Mouse (Mus musculus) ES-E14 (cell line): ENCODE data around the gene Il1a. TPM values are rescaled to one million over a fixed set of nuclear protein-coding genes. Genes with fewer than 3 reads are reported as not detected.

Experiments used
- DNase-seq: peaks from one replicate; pipeline ENCODE4 v3.0.0-alpha.2; 2013; ENCODE audit warnings: low read depth, low spot score
- H3K27ac ChIP-seq: 2 replicates; pipeline ENCODE4 v1.5.1; 2012; ENCODE audit warnings: low read depth, mild to moderate bottlenecking, low read length, moderate library complexity, mixed read lengths; ENCODE audit not compliant: poor library complexity, insufficient read depth, severe bottlenecking
- H3K36me3 ChIP-seq: 2 replicates; pipeline ENCODE4 v1.6.1; 2012; ENCODE audit warnings: mild to moderate bottlenecking, low read length, moderate library complexity, mixed read lengths; ENCODE audit not compliant: control insufficient read depth, poor library complexity, insufficient read depth, severe bottlenecking
- H3K4me1 ChIP-seq, 2 experiments: fragments of 150-350 bp in 1 of 2; sonication (generic) in 1 of 2; 2 replicates each; pipeline ENCODE4 v1.6.1; 2012; ENCODE audit warnings: low read length in 2 of 2, mild to moderate bottlenecking in 1 of 2, mixed read lengths in 1 of 2; ENCODE audit not compliant: control insufficient read depth in 2 of 2, insufficient read depth in 2 of 2, poor library complexity in 1 of 2
- H3K4me3 ChIP-seq, 2 experiments: fragments of 150-350 bp in 1 of 2; sonication (generic) in 1 of 2; 2 replicates each; pipeline ENCODE4 v1.5.1; 2012; ENCODE audit warnings: low read length in 2 of 2, low read depth in 1 of 2, mild to moderate bottlenecking in 1 of 2, mixed read lengths in 1 of 2; ENCODE audit not compliant: insufficient read depth in 1 of 2, poor library complexity in 1 of 2, severe bottlenecking in 1 of 2
- H3K9ac ChIP-seq: 2 replicates; pipeline ENCODE4 v1.6.1; 2012; ENCODE audit warnings: low read depth, mild to moderate bottlenecking, low read length, mixed read lengths; ENCODE audit not compliant: poor library complexity, insufficient read depth, severe bottlenecking
- H3K9me3 ChIP-seq: fragments of 150-350 bp; sonication (generic); 2 replicates; pipeline ENCODE4 v1.6.1; 2012; ENCODE audit warnings: low read depth, mild to moderate bottlenecking, low read length; ENCODE audit not compliant: control insufficient read depth, insufficient read depth
- CHD2 ChIP-seq: IDR thresholded peaks from 2 replicates; pipeline ENCODE4 v1.6.1; 2014; ENCODE audit warnings: mild to moderate bottlenecking, low read depth, low read length, inconsistent platforms
- HCFC1 ChIP-seq: IDR thresholded peaks from 2 replicates; pipeline ENCODE4 v1.6.1; 2012; ENCODE audit warnings: low read length, inconsistent platforms, borderline replicate concordance; ENCODE audit not compliant: insufficient read depth
- MAFK ChIP-seq: IDR thresholded peaks from 2 replicates; pipeline ENCODE4 v1.6.1; 2014; ENCODE audit warnings: mild to moderate bottlenecking, low read depth, low read length, inconsistent platforms; ENCODE audit not compliant: insufficient read depth
- ZC3H11A ChIP-seq: IDR thresholded peaks from 2 replicates; pipeline ENCODE4 v1.6.1; 2012; ENCODE audit warnings: low read depth, mild to moderate bottlenecking, inconsistent platforms, low read length, borderline replicate concordance
- ZNF384 ChIP-seq: IDR thresholded peaks from 2 replicates; pipeline ENCODE4 v1.6.1; 2012; ENCODE audit warnings: low read depth, low read length, inconsistent platforms
- in situ Hi-C, 2 experiments: fragments of 600-800 bp; cut with MboI; formaldehyde crosslinking; loops; one replicate each; pipeline ENCODE4 v1.15.1; 2025; ENCODE audit warnings: low sequenced_read_pairs in 2 of 2, inconsistent platforms in 1 of 2; ENCODE audit not compliant: unreplicated experiment in 2 of 2
- total RNA-seq: library from RNA; depleted of rRNA; stranded (reverse); fragments of 300-350 nt; gene quantifications from 2 replicates; pipeline ENCODE4 v1.2.3, GENCODE M21; 2012

Gene Il1a
- total RNA-seq, 1 experiment, result not detected

- Histone ChIP-seq H3K36me3 (peaks cover 7% of the 10 kb centered on the region; the same call in 1 of the 2 replicates), H3K9ac (no peak overlapping the region), H3K27ac (no peak overlapping the region), H3K4me3 (peak overlapping the region; percentile 77 to 84; a peak in 3 of 4 replicates), H3K4me1 (peaks cover 0 to 4% of the 10 kb centered on the region in 2 experiments; a peak in 1 of 4 replicates), H3K9me3 (no peaks in the 10 kb centered on the region)
- in situ Hi-C loops, result no loop called here
- TF ChIP-seq HCFC1 (no peak), MAFK (no peak), ZC3H11A (no peak), ZNF384 (no peak), CHD2 (no peak)
- DNase-seq, result no peak
Observed at GRCm38 (mm10) chr2:129296086-129296485, 13.7 kb downstream of the Il1a start.

- Histone ChIP-seq H3K4me3 (no peak overlapping the region), H3K4me1 (peaks cover 0 to 4% of the 10 kb centered on the region in 2 experiments; a peak in 1 of 4 replicates), H3K9me3 (no peaks in the 10 kb centered on the region), H3K36me3 (peaks cover 9% of the 10 kb centered on the region; the same call in 1 of the 2 replicates), H3K9ac (no peak overlapping the region), H3K27ac (no peak overlapping the region)
- no peak for DNase-seq
- TF ChIP-seq ZC3H11A (no peak), HCFC1 (no peak), CHD2 (no peak), MAFK (no peak), ZNF384 (no peak)
- in situ Hi-C loops, result no loop called here
Observed at GRCm38 (mm10) chr2:129295075-129295474, 14.7 kb downstream of the Il1a start.

GRCm38 (mm10) chr2:129273823-129274222 lies 35.9 kb downstream of the Il1a start:
- no peak for TF ChIP-seq MAFK
- TF ChIP-seq CHD2, result no peak
- TF ChIP-seq ZC3H11A, result no peak
- TF ChIP-seq ZNF384, result no peak
- TF ChIP-seq HCFC1, result no peak
- Histone ChIP-seq H3K36me3 (peaks cover 25% of the 10 kb centered on the region), H3K4me3 (no peak overlapping the region), H3K27ac (no peak overlapping the region), H3K9me3 (no peaks in the 10 kb centered on the region), H3K4me1 (no peaks in the 10 kb centered on the region), H3K9ac (no peak overlapping the region)
- DNase-seq, result no peak
- in situ Hi-C loops, result no loop called here

DNA sequence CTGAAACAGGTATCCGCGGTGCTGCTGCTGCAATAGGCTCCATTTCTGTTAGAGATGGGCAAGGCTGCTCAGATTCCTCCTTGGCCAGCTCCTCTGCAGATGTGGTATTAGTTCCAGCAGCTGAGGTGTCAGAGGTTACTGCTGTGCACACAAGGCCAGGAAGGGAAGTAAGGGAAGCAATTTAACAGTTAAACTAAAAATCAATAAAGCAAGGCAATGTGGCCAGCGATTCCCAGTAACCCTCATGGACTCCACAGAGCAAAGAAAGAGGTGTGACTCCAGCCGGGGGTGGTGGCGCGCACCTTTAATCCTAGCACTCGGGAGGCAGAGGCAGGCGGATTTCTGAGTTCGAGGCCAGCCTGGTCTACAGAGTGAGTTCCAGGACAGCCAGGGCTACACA lies 39.2 kb downstream of the Il1a start:
- Histone ChIP-seq H3K4me1 (no peaks in the 10 kb centered on the region), H3K9me3 (no peaks in the 10 kb centered on the region; the same call in 1 of the 2 replicates), H3K27ac (no peak overlapping the region), H3K4me3 (no peak overlapping the region), H3K9ac (no peak overlapping the region), H3K36me3 (peaks cover 29% of the 10 kb centered on the region)
- in situ Hi-C loops, result no loop called here
- TF ChIP-seq HCFC1 (no peak), ZNF384 (no peak), ZC3H11A (no peak), CHD2 (no peak), MAFK (no peak)
- DNase-seq, result no peak

GRCm38 (mm10) chr2:129269986-129270385 lies 39.8 kb downstream of the Il1a start:
- no peak for DNase-seq
- TF ChIP-seq ZC3H11A, result no peak
- no peak for TF ChIP-seq CHD2
- no peak for TF ChIP-seq ZNF384
- no peak for TF ChIP-seq HCFC1
- Histone ChIP-seq H3K4me1 (no peaks in the 10 kb centered on the region), H3K4me3 (no peak overlapping the region), H3K9me3 (no peaks in the 10 kb centered on the region; the same call in 1 of the 2 replicates), H3K36me3 (peaks cover 27% of the 10 kb centered on the region), H3K9ac (no peak overlapping the region), H3K27ac (no peak overlapping the region)
- in situ Hi-C loops, result no loop called here
